Mouse (Mus musculus) spleen, embryonic (tissue): Measurements from ENCODE around the gene Rusc2.

ENCODE experiments used
- CTCF ChIA-PET: fragments of 350-600 bp; sonication (Branson Sonifier 250); formaldehyde crosslinking; loops from one replicate; lab custom pipeline; 2022; lab: Charles Lee

Gene Rusc2

GRCm38 (mm10) chr4:43416071-43416490, 34.3 kb downstream of the Rusc2 start:
- CTCF ChIA-PET: no interaction called here

DNA sequence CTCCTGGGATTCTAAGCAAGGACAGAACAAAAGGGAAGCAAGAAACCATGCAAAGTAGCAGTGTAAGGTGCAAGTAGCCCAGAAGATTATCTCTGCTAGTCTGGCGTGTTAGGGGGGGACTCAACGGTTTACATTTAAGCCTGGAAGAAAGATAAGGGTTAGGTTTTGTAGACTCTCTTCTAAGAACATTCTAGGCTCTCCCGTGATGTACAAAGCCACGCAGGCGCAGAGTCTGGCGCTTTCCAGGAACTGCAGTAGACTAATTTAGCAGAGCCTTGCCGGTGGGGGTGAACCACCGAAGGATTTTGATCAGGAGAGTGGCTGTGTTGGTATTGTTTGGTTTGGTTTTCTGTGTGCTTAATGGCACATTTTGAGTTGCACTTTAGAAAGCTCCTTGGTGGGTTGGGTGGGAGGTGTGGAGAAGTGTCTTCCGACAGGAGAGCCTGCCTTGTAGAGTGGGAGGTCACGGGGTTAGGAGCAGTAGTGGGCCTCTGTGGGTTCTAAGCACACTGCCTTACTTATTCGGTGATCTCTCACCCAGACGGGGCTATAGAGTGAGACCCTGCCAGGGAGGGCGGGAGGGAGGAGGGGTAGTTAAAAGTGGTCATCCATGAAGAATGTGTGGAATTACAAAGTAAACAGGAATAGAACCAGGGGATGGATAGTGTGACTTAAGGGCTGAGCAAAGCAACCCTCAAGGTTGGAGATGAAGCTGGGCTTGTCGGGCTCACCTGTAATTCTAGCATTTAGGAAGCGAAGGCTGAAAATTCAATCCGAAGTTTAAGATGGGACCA, 35.7 kb downstream of the Rusc2 start:
- CTCF ChIA-PET: no interaction called here

GRCm38 (mm10) chr4:43418450-43418849, 36.7 kb downstream of the Rusc2 start:
- CTCF ChIA-PET: no interaction called here

DNA sequence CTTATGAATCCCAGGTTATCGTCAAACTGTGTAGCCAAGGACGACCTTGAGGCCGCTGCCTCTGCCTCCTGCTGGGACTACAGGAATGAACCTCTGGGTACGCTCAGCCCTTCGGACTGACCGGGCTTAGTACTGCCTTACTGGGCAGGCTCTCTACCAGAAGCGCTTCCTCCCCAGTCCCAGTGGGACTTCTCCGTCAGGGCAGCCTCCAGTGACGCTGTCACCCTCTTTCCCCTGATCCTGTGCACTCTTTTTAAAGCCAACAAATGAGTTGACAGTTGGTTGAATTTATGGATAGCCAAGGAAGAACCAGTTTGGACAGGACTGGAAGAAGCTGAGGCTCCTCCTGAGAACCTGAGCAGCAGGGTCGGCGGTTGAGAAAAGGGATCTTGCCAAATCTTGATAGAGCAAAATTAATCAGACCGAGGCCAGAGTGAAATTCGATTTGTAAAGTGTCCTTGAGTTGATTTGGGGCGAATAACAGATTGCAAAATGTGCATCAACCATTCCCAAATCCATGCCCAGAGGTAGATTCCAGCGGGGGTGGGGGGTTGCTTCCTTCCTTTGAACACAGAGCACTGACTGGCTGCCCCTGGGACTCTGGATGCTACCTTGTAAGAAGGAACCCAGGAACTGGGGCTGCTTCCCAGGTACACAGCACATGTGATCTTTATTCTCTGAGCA, 37.3 kb downstream of the Rusc2 start:
- CTCF ChIA-PET: no interaction called here

DNA sequence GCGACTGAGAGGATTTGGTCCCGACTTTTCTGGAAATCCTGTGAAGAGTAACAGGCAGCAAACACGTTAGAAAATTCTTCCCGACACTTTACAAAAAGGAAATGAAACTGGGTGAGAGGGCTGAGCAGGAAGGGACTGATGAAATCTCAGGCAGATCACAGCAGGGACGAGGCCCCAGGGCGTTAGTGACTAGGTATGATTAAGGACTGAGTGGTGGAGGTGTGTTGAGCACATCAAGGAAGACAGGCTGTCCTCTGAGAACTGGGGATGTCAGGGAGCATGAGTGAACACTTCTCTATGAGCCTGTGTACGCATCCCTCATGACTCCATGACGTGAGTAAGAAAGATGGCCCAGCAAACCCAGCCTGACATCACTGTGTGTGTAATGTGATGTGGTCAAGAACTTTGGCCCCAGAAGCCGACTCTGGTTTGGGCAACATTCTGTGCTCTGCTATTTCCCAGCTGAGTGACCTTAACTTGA, 38.1 kb downstream of the Rusc2 start:
- CTCF ChIA-PET: no interaction called here

GRCm38 (mm10) chr4:43420305-43420704, 38.5 kb downstream of the Rusc2 start:
- CTCF ChIA-PET: no interaction called here

DNA sequence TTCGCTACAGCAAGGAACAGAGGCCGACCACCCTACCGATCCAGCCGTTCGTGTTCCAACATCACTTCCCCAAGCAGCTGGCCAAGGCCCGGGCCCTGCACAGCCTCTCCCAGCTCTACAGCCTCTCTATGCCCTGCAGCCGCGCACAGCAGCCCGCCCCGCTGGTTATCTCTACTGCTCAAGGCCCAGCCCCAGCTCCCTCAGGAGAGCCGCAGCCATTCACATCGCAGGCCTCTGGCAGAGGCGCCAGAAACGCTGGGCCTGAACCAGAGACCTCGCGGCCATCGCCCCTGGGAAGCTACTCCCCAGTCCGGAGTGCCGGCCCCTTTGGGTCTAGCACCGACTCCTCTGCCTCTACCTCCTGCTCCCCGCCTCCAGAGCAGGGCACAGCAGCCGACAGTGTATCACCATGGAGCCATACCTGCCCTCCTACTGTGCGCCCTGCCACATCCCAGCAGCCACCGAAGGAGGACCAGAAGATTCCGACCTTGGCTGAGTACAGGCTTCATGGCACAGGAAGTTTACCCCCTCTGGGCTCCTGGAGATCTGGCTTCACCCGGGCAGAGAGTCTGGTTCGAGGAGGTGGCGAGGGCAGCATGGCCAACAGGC, 40.0 kb downstream of the Rusc2 start:
- CTCF ChIA-PET: no interaction called here

- CTCF ChIA-PET: interaction anchor here (0.5 kb wide), 1 partner anchor 333 kb away, joined by 4 read pairs; no protein-coding TSS in a partner anchor
Observed at GRCm38 (mm10) chr4:43423267-43423934, 41.6 kb downstream of the Rusc2 start.

GRCm38 (mm10) chr4:43424072-43424471, 42.3 kb downstream of the Rusc2 start:
- CTCF ChIA-PET: interaction anchor here (1.0 kb wide), 1 partner anchor 55 kb away, joined by 6 read pairs; no protein-coding TSS in a partner anchor

DNA sequence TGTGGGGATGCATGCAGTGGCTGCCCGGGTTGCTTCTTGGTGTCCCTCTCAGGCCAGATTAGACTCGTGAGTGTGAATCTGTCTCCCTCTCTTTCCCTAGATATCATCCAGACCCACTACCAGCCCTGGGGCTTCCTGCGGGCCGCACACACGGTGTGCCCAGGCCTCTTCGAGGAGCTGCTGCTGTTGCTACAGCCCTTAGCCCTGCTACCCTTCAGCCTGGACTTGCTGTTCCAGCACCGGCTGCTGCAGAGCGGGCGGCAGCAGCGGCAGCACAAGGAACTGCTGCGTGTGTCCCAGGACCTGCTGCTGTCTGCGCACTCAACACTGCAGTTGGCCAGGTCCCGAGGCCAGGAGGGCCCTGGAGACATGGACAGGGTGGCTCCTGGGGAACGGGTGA, 43.4 kb downstream of the Rusc2 start:
- CTCF ChIA-PET: no interaction called here

- CTCF ChIA-PET: no interaction called here
Observed at GRCm38 (mm10) chr4:43425648-43426380, 44.0 kb downstream of the Rusc2 start.

DNA sequence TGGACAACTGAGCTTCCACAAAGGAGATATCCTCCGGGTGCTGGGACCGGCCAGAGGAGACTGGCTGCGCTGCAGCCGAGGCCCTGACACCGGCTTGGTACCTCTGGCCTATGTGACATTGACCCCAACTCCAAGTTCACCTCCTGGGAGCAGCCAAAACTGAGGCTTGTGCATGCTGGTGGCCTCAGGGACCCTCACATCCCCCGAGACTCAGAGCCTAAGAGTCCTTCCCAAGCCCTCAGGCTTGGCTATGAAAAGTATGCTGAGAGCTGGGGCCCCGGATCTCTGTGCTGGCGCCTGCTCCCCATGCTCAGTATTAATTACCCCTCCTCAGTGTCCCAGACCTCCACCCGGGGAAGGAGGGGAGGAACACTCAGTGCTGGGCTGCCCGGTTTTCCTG, 44.7 kb downstream of the Rusc2 start:
- CTCF ChIA-PET: no interaction called here

DNA sequence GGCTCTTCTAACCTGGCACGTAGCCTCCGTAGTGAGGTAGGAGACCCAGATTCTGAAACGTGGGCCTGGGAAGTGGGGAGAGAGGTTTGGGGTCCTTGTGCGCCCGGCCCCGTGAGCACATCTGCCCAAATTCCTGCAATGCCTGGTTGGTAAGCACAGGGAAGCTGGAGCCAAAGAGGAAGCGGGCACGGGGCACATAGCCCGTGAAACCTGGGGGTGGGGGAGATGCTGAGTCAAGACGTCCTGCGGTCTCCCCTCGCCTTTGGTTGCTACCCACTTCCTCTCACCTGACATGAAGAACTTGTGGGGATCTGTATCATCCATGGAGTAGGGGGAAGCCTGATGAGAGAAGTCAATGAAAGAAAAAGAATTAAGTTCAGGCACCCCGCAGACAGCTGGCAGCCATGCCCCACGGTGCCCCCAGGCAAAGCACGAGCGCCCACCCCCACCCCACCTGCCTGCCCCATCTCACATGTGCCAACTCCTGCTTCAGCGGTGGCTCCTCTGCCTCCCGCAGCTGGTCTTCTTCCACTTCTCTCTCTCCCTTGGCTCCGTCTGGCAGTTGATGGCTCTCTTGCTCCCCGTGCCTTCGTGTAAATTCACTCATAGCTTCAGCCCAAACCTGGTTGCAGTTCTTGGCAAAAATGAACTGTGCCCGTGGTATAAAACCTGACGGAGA, 45.9 kb downstream of the Rusc2 start:
- CTCF ChIA-PET: interaction anchor here (0.7 kb wide), 1 partner anchor 52 kb away, joined by 3 read pairs; no protein-coding TSS in a partner anchor

- CTCF ChIA-PET: interaction anchor here (0.7 kb wide), 1 partner anchor 51 kb away, joined by 3 read pairs; no protein-coding TSS in a partner anchor
Observed at GRCm38 (mm10) chr4:43428180-43428861, 46.5 kb downstream of the Rusc2 start.

GRCm38 (mm10) chr4:43428946-43429345, 47.2 kb downstream of the Rusc2 start, which contains the start of gene Fam166b:
Gene Fam166b (minus strand): TSS chr4:43429134.
- CTCF ChIA-PET: no interaction called here

GRCm38 (mm10) chr4:43431690-43432089, 49.9 kb downstream of the Rusc2 start:
- CTCF ChIA-PET: interaction anchor here (0.5 to 1.3 kb wide), 6 partner anchors 25 to 345 kb away, joined by 3 to 6 read pairs (median 3); no protein-coding TSS in a partner anchor

DNA sequence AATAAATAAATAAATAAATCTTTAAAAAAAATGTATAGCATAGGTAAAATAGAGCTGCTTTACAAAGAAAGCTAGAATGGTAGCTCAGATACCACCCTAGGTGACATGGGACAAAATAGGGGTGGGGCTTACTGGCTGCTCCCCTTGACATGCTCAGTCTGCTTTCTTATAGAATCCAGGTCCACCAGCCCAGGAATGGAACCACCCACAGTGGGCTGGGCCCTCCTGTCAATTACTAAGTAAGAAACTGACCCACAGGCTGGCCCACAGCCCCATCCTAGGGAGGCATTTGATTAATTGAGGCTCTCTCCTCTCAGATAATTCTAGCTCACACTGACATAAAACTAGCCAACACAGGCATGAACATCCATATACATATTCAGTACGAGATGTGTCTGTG, 51.1 kb downstream of the Rusc2 start:
- CTCF ChIA-PET: interaction anchor here (0.6 to 1.5 kb wide), 3 partner anchors 48 to 167 kb away, joined by 3 to 7 read pairs (median 3); no protein-coding TSS in a partner anchor

DNA sequence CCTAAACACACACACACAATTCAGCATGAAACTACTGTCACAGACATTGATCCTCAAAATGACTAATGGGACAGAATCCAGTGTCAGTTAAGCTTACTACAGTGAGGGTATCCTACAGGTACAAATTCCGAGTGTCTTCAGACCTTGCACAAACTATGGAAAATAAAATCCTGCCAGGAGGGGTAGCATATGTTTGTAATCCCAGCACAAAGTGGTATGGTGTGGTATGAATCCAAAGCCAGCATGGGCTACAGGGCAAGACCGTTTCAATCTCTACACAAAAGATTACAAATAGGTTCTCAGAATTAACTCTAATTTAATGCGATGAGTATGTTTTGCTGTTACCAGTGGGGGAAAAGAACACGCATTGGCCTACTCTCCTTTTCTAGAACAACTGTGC, 59.9 kb downstream of the Rusc2 start, which contains the start of gene Tesk1:
Gene Tesk1 (plus strand): TSS at position 301 of the 400 bp plus-strand sequence.
- CTCF ChIA-PET: interaction anchor here (0.9 to 1.0 kb wide), 2 partner anchors 33 to 37 kb away, joined by 3 read pairs; no protein-coding TSS in a partner anchor

- CTCF ChIA-PET: interaction anchor here (1.0 kb wide), 1 partner anchor 33 kb away, joined by 3 read pairs; no protein-coding TSS in a partner anchor
Observed at GRCm38 (mm10) chr4:43442044-43442443, 60.3 kb downstream of the Rusc2 start.
